Mouse (Mus musculus) mouse trophoblast stem cell (cell line): ENCODE results near the gene Sapcd1.
"Not testable (repeated sequence)": the region's sequence is repeated elsewhere in the genome, so short reads cannot be mapped to it uniquely, and the experiment has no call there.

Experiments used
- in situ Hi-C, 2 experiments: fragments of 300-500 bp; cut with MseI, MboI; formaldehyde crosslinking; loops; 2 replicates in 1 of 2; 3 replicates in 1 of 2; pipeline ENCODE4 v1.15.1; 2025

Sapcd1 gene

GRCm38 (mm10) chr17:35052271-35052798, 24.5 kb upstream of the Sapcd1 start:
- in situ Hi-C loops, result no loop called here

- in situ Hi-C loops, result no loop called here
These were observed 23.6 kb upstream of the Sapcd1 start for GRCm38 (mm10) chr17:35051156-35052086.

GRCm38 (mm10) chr17:35050126-35050750, 22.4 kb upstream of the Sapcd1 start:
- in situ Hi-C loops, result no loop called here

GRCm38 (mm10) chr17:35049561-35050016, 21.8 kb upstream of the Sapcd1 start, which contains the start of gene Clic1:
Gene Clic1 (plus strand): TSS chr17:35049966.
- in situ Hi-C loops, result no loop called here

GRCm38 (mm10) chr17:35048932-35049440, 21.2 kb upstream of the Sapcd1 start:
- in situ Hi-C loops, result no loop called here

- in situ Hi-C loops, result no loop called here
These were observed 20.5 kb upstream of the Sapcd1 start for GRCm38 (mm10) chr17:35048149-35048931.

GRCm38 (mm10) chr17:35047688-35048087, 19.9 kb upstream of the Sapcd1 start:
- in situ Hi-C loops, result no loop called here

- in situ Hi-C loops, result no loop called here
These were observed 19.1 kb upstream of the Sapcd1 start, which contains the start of gene Msh5 for GRCm38 (mm10) chr17:35046681-35047455. Gene Msh5 (minus strand): TSS chr17:35046745.

GRCm38 (mm10) chr17:35045807-35046680, 18.2 kb upstream of the Sapcd1 start:
- in situ Hi-C loops, result no loop called here

- in situ Hi-C loops, result no loop called here
These were observed 17.3 kb upstream of the Sapcd1 start for GRCm38 (mm10) chr17:35044904-35045806.

- in situ Hi-C loops, result no loop called here
These were observed 16.0 kb upstream of the Sapcd1 start for GRCm38 (mm10) chr17:35043794-35044193.

- in situ Hi-C loops, result no loop called here
These were observed 11.5 kb upstream of the Sapcd1 start for GRCm38 (mm10) chr17:35039121-35039873.

- in situ Hi-C loops, result no loop called here
These were observed 7.1 kb upstream of the Sapcd1 start for GRCm38 (mm10) chr17:35034896-35035295.

GRCm38 (mm10) chr17:35033703-35034102, 5.9 kb upstream of the Sapcd1 start:
- in situ Hi-C loops, result not testable (repeated sequence)

GRCm38 (mm10) chr17:35032323-35032870, 4.6 kb upstream of the Sapcd1 start:
- in situ Hi-C loops, result no loop called here

- in situ Hi-C loops, result no loop called here
These were observed 4.1 kb upstream of the Sapcd1 start for GRCm38 (mm10) chr17:35031880-35032279.

- in situ Hi-C loops, result no loop called here
These were observed 3.5 kb upstream of the Sapcd1 start for GRCm38 (mm10) chr17:35031272-35031671.
